Mouse (Mus musculus): ENCODE measurements around the gene Thra.

The Thra gene

GRCm38 (mm10) chr11:98797909-98798308 is 57.5 kb downstream of the Thra start:
- in situ Hi-C loops (cut with MboI; ENCODE audit: low pct_unique_long_range_greater_than_20kb in 1 of 2, low sequenced_read_pairs in 2 of 2, unreplicated experiment in 1 of 2): no loop called here

- in situ Hi-C loops (cut with MboI; ENCODE audit: low pct_unique_long_range_greater_than_20kb in 1 of 2, low sequenced_read_pairs in 2 of 2, unreplicated experiment in 1 of 2): no loop called here
Observed at GRCm38 (mm10) chr11:98804605-98805004, 64.2 kb downstream of the Thra start, which contains the start of gene Casc3. Gene Casc3 (plus strand): TSS chr11:98804905.

- in situ Hi-C loops (cut with MboI; ENCODE audit: low pct_unique_long_range_greater_than_20kb in 1 of 2, low sequenced_read_pairs in 2 of 2, unreplicated experiment in 1 of 2): no loop called here
Observed at GRCm38 (mm10) chr11:98808417-98808816, 68.0 kb downstream of the Thra start.

- in situ Hi-C loops (cut with MboI; ENCODE audit: low pct_unique_long_range_greater_than_20kb in 1 of 2, low sequenced_read_pairs in 2 of 2, unreplicated experiment in 1 of 2): no loop called here
Observed at GRCm38 (mm10) chr11:98809457-98810290, 69.2 kb downstream of the Thra start.

- in situ Hi-C loops (cut with MboI; ENCODE audit: low pct_unique_long_range_greater_than_20kb in 1 of 2, low sequenced_read_pairs in 2 of 2, unreplicated experiment in 1 of 2): no loop called here
Observed at GRCm38 (mm10) chr11:98810686-98811085, 70.2 kb downstream of the Thra start.

GRCm38 (mm10) chr11:98816706-98817239 is 76.3 kb downstream of the Thra start:
- in situ Hi-C loops (cut with MboI; ENCODE audit: low pct_unique_long_range_greater_than_20kb in 1 of 2, low sequenced_read_pairs in 2 of 2, unreplicated experiment in 1 of 2): no loop called here
